Mouse (Mus musculus): ENCODE measurements around the gene 1700123L14Rik. TPM values are rescaled to one million over a fixed set of nuclear protein-coding genes. Genes with fewer than 3 reads are reported as not detected.

1700123L14Rik gene
- polyA plus RNA-seq, 1 experiment from 2014 or later = not detected

Other genes starting within 250 kb of the 1700123L14Rik start
- gene Fam19a1, start 53.1 kb downstream of the 1700123L14Rik start, polyA plus RNA-seq (2015; fragmentation: Nextera tagmentation; extraction: Ambion mirVana) = 4.4 and 5.7 TPM in 2 replicates

Data from kidney, embryonic 15.5 days (tissue).